Mouse (Mus musculus): ENCODE measurements around the gene Btbd11.

GRCm38 (mm10) chr10:85638141-85638540 is 251.5 kb downstream of the Btbd11 start:
- TF ChIP-seq POLR2A (IDR thresholded peaks at IDR 0.05; ENCODE audit: low read depth, low read length) (no peak), CTCF (IDR thresholded peaks at IDR 0.05; ENCODE audit: extremely low read depth, insufficient read depth, insufficient read length, insufficient replicate concordance) (no peak)

Measured in spleen, adult 2 months (tissue).